Comparison of ENCODE assay signal across 8 mouse cellular contexts in the genomic region with DNA sequence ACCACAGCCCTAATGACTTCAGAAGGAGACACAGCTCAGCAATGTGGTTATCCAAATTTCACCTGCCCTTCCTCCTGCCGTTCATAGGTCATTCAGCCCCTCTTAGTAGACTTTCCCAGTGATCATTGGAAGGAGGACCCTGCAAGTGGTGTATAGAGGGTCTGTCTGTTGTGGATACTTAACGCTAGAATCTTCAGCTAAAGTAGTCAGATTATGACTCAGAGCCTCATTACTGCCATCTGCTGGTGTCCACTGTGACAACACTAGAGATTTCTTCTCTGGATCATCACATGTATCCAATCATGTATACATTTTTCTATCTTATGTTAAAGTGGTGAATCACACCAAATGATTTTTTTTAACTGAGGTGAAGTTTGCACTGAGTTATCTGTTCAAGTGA. TPM values are rescaled to one million over a fixed set of nuclear protein-coding genes. Genes with fewer than 3 reads are reported as not detected.
DNase-seq lines count a peak whose midpoint lies in the region; ATAC-seq lines count a peak whose summit lies in the region.

No protein-coding gene starts in this region.

- H3K9me3 ChIP-seq in intestine, embryonic 14.5 days (ENCODE audit: control insufficient read depth, low read length): no peaks in the 10 kb centered on the region
- H3K9me3 ChIP-seq in intestine, embryonic 15.5 days: no peaks in the 10 kb centered on the region
- no peaks in the 10 kb centered on the region for H3K9me3 ChIP-seq in embryonic facial prominence, embryonic 14.5 days (ENCODE audit: control insufficient read depth, low read length)
- H3K9me3 ChIP-seq in megakaryocyte, embryonic 14.5 days: peaks cover 9% of the 10 kb centered on the region

- no peaks in the 10 kb centered on the region for H3K27me3 ChIP-seq in intestine, embryonic 14.5 days (replicated peaks; ENCODE audit: control insufficient read depth, insufficient read depth, low read length)
- H3K27me3 ChIP-seq in intestine, embryonic 15.5 days (replicated peaks): no peaks in the 10 kb centered on the region
- no peaks in the 10 kb centered on the region for H3K27me3 ChIP-seq in embryonic facial prominence, embryonic 14.5 days (replicated peaks; ENCODE audit: control insufficient read depth, insufficient read depth, low read length)
- no peaks in the 10 kb centered on the region for H3K27me3 ChIP-seq in megakaryocyte, embryonic 14.5 days (replicated peaks)

- no peaks in the 10 kb centered on the region for H3K36me3 ChIP-seq in intestine, embryonic 14.5 days (ENCODE audit: control insufficient read depth, insufficient read depth, low read length)
- no peaks in the 10 kb centered on the region for H3K36me3 ChIP-seq in intestine, embryonic 15.5 days
- H3K36me3 ChIP-seq in embryonic facial prominence, embryonic 14.5 days (ENCODE audit: control insufficient read depth, insufficient read depth, low read length): no peaks in the 10 kb centered on the region
- no peaks in the 10 kb centered on the region for H3K36me3 ChIP-seq in megakaryocyte, embryonic 14.5 days (replicated peaks; ENCODE audit: low read length)

- WGBS in intestine, embryonic 14.5 days: 4% methylated on average over 2 of the region's 2 CpGs
- WGBS in intestine, embryonic 15.5 days: 18% methylated on average over 2 of the region's 2 CpGs
- 9% methylated on average over 2 of the region's 2 CpGs for WGBS in embryonic facial prominence, embryonic 14.5 days

- H3K9ac ChIP-seq in intestine, embryonic 14.5 days (ENCODE audit: low read length): no peak overlapping the region
- no peak overlapping the region for H3K9ac ChIP-seq in intestine, embryonic 15.5 days
- H3K9ac ChIP-seq in embryonic facial prominence, embryonic 14.5 days (ENCODE audit: low read depth, low read length): no peak overlapping the region

- no peak for ATAC-seq in intestine, embryonic 14.5 days (replicated peaks; ENCODE audit: low FRiP score, low TSS enrichment, low read depth)
- no peak for ATAC-seq in intestine, embryonic 15.5 days
- ATAC-seq in embryonic facial prominence, embryonic 14.5 days (ENCODE audit: low read depth): no peak

- no peak overlapping the region for H3K27ac ChIP-seq in intestine, embryonic 14.5 days (ENCODE audit: low read depth)
- no peak overlapping the region for H3K27ac ChIP-seq in intestine, embryonic 15.5 days
- H3K27ac ChIP-seq in embryonic facial prominence, embryonic 14.5 days (replicated peaks; ENCODE audit: low read depth, low read length): no peak overlapping the region

- peaks cover 11% of the 10 kb centered on the region for H3K4me1 ChIP-seq in intestine, embryonic 14.5 days (replicated peaks; ENCODE audit: control insufficient read depth, insufficient read depth, low read length)
- peaks cover 7% of the 10 kb centered on the region; the same call in 1 of the 2 replicates for H3K4me1 ChIP-seq in intestine, embryonic 15.5 days (replicated peaks)
- H3K4me1 ChIP-seq in embryonic facial prominence, embryonic 14.5 days (ENCODE audit: control insufficient read depth, insufficient read depth, low read length): peaks cover 7% of the 10 kb centered on the region; the same call in 1 of the 2 replicates
- H3K4me1 ChIP-seq in megakaryocyte, embryonic 14.5 days: peaks cover 69% of the 10 kb centered on the region

- DNase-seq in intestine, embryonic 14.5 days (ENCODE audit: low spot score): peak; percentile 82
- DNase-seq in CD8-positive naive resting alpha-beta T cell, adult 2 months (ENCODE audit: low read depth in 2 of 2, low spot score in 2 of 2): peak; percentile 30 to 51
- DNase-seq in adrenal gland, adult 2 months: peak; percentile 65
- DNase-seq in embryonic facial prominence, embryonic 14.5 days (ENCODE audit: low spot score): peak; percentile 74
- DNase-seq in kidney, postnatal 36 days: peak; percentile 57 to 84
- DNase-seq in thymus, postnatal 14 days: peak; percentile 57

- H3K4me3 ChIP-seq in intestine, embryonic 14.5 days (ENCODE audit: low read depth, low read length): no peak overlapping the region
- no peak overlapping the region for H3K4me3 ChIP-seq in intestine, embryonic 15.5 days (replicated peaks)
- no peak overlapping the region for H3K4me3 ChIP-seq in embryonic facial prominence, embryonic 14.5 days (ENCODE audit: low read depth, low read length)
- peak overlapping the region; percentile 66 for H3K4me3 ChIP-seq in megakaryocyte, embryonic 14.5 days (replicated peaks)

- H3K4me2 ChIP-seq in intestine, embryonic 14.5 days (ENCODE audit: low read length): no peak overlapping the region
- no peak overlapping the region for H3K4me2 ChIP-seq in intestine, embryonic 15.5 days (replicated peaks)
- H3K4me2 ChIP-seq in embryonic facial prominence, embryonic 14.5 days (ENCODE audit: low read depth, low read length): no peak overlapping the region

RNA-seq across cellular contexts. Expression of a gene that starts 9.4 kb away (rescaled TPM):
- polyA plus RNA-seq in intestine, embryonic 14.5 days (2014; fragmentation: Nextera tagmentation; extraction: Ambion mirVana): 18.0 and 18.2 TPM in 2 replicates
- 27.4 and 30.4 TPM in 2 replicates for polyA plus RNA-seq in intestine, embryonic 15.5 days (2015; fragmentation: Nextera tagmentation; extraction: Ambion mirVana)
- 10 to 100 TPM; 35.4 to 38.6 TPM for total RNA-seq in adrenal gland, adult 2 months (2021)
- polyA plus RNA-seq in adrenal gland, adult 2 months (2012; rRNA removed): 14.8 and 22.1 TPM in 2 replicates
- 36.1 and 37.8 TPM in 2 replicates for polyA plus RNA-seq in embryonic facial prominence, embryonic 14.5 days (2014; fragmentation: Nextera tagmentation; extraction: Ambion mirVana)
- 21.3 and 44.1 TPM in 2 replicates for polyA plus RNA-seq in megakaryocyte, embryonic 14.5 days (2012; ENCODE audit: insufficient read depth, low replicate concordance)

RNA-seq across cellular contexts. Expression of a gene that starts 28.0 kb away (rescaled TPM):
- 328 and 365 TPM in 2 replicates for polyA plus RNA-seq in intestine, embryonic 14.5 days (2014; fragmentation: Nextera tagmentation; extraction: Ambion mirVana)
- 270 and 286 TPM in 2 replicates for polyA plus RNA-seq in intestine, embryonic 15.5 days (2015; fragmentation: Nextera tagmentation; extraction: Ambion mirVana)
- 100 to 1,000 TPM; 372 to 393 TPM for total RNA-seq in adrenal gland, adult 2 months (2021)
- polyA plus RNA-seq in adrenal gland, adult 2 months (2012; rRNA removed): 164 and 197 TPM in 2 replicates
- polyA plus RNA-seq in embryonic facial prominence, embryonic 14.5 days (2014; fragmentation: Nextera tagmentation; extraction: Ambion mirVana): 432 and 435 TPM in 2 replicates
- 69.4 and 141 TPM in 2 replicates for polyA plus RNA-seq in megakaryocyte, embryonic 14.5 days (2012; ENCODE audit: insufficient read depth, low replicate concordance)
